Mouse (Mus musculus) regulatory T cell (primary cell): ENCODE measurements around the gene Tyw1.

Experiments used
- in situ Hi-C: fragments of 300-600 bp; cut with MboI, MseI; formaldehyde crosslinking; loops from one replicate; pipeline ENCODE4 v1.15.1; 2025; ENCODE audit warnings: high pct_unique_total_duplicates

The Tyw1 gene

GRCm38 (mm10) chr5:130310827-130311226 lies 55.4 kb downstream of the Tyw1 start:
- in situ Hi-C loops = no loop called here

DNA sequence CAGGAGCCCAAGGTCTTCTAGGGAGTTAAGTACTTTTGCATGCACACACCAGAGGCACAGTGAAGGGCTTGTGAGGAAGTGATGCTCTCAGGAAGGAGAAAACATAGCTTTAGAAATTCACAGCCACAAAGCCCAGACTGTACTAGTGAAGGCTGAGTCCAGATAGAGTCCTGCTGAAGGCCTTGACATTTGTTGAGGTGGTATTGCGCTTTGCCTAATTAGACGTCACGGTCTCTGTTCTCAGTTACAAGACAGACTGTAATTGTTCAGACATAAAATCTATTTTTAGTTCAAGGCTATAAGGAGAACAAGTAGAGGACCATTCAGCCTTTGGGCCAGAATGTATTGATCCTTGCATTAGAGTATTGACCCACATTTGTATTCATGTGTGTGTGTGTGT lies 58.1 kb downstream of the Tyw1 start:
- in situ Hi-C loops = no loop called here

- in situ Hi-C loops = no loop called here
These were observed 59.5 kb downstream of the Tyw1 start for GRCm38 (mm10) chr5:130314926-130315325.

DNA sequence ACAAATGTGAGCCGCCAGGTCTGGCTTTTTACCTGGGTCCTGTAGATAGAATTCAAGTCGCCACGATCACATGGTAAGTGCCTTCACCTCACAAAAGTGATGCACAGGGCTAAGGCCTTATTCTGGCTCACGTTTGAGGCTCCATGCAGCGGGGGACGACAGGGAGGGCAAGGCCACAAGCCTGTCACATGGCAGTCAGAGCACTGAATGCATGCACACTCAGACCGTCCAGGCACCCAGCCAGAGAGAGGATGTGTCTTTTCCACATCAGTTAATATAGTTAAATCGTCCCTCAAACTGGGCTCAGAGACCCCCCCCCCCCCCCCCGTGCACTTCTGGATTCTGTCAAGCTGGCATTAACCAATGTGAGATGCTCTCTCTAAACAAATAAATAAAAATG lies 60.9 kb downstream of the Tyw1 start:
- in situ Hi-C loops = no loop called here

- in situ Hi-C loops = no loop called here
These were observed 64.4 kb downstream of the Tyw1 start for GRCm38 (mm10) chr5:130319783-130320182.

GRCm38 (mm10) chr5:130320485-130320884 lies 65.1 kb downstream of the Tyw1 start:
- in situ Hi-C loops = no loop called here

- in situ Hi-C loops = no loop called here
These were observed 70.1 kb downstream of the Tyw1 start for GRCm38 (mm10) chr5:130325486-130325885.

- in situ Hi-C loops = no loop called here
These were observed 72.3 kb downstream of the Tyw1 start for GRCm38 (mm10) chr5:130327615-130328263.

DNA sequence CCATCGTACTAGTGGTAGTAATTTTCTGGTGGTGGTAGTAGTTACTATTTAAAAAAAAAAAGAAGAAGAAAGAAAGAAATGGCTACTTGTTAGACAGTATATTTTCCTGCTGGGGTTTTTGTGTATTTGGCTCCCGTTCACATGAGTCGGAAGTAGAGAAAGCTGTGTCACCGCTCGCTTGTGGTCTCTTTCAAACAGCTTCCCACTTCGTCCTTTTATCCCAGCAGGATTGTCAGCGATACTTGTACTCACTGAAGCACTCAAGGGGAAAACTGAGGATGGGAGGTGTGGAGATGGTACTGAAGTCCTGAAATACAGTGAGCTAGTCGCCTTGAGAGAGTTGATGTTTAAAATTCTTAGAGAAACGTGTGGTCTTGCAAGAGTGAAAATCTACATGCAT lies 72.9 kb downstream of the Tyw1 start:
- in situ Hi-C loops = no loop called here

- in situ Hi-C loops = no loop called here
These were observed 74.5 kb downstream of the Tyw1 start for GRCm38 (mm10) chr5:130329889-130330288.

DNA sequence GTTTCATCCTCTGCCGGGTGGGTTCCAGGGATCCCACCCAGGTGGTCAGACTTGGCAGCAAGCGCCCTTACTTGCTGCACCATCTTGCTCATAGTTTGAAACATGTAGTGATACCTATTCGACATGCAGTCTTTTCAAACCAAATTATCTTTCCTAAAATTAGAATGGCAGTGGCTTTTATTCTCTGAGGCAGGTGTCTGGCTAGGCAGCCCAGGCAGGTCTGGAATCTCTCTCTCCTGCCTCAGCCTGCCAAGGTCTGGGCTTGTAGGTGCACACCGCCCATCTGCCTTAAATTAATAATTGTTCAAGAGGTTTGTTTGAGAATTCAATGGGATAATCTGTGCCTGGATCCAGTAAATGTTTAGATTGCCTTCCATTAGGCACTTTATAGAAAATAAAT lies 75.4 kb downstream of the Tyw1 start:
- in situ Hi-C loops = no loop called here

- in situ Hi-C loops = no loop called here
These were observed 75.8 kb downstream of the Tyw1 start for GRCm38 (mm10) chr5:130331206-130331605.

GRCm38 (mm10) chr5:130333566-130333965 lies 78.1 kb downstream of the Tyw1 start:
- in situ Hi-C loops = no loop called here

GRCm38 (mm10) chr5:130333971-130334370 lies 78.6 kb downstream of the Tyw1 start:
- in situ Hi-C loops = no loop called here

DNA sequence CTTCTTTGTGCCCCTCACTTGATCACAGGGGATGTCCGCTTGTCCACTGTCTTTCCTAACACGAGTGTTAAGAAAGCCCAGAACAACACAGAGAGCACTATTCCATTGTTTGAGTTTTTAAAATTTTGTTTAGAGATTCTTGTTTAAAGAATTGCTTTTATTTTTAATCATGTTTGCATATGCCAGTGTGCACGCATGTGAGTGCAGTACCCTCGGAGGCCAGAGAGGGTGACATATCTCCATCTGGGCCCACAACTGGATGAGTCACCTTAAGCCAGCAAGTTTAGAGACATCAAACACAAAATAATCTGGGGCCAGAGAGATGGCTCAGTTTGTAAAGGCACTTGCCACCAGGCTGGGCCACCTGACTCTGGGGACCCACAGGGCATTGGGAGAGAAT lies 80.0 kb downstream of the Tyw1 start:
- in situ Hi-C loops = no loop called here

GRCm38 (mm10) chr5:130340656-130341055 lies 85.2 kb downstream of the Tyw1 start:
- in situ Hi-C loops = no loop called here

DNA sequence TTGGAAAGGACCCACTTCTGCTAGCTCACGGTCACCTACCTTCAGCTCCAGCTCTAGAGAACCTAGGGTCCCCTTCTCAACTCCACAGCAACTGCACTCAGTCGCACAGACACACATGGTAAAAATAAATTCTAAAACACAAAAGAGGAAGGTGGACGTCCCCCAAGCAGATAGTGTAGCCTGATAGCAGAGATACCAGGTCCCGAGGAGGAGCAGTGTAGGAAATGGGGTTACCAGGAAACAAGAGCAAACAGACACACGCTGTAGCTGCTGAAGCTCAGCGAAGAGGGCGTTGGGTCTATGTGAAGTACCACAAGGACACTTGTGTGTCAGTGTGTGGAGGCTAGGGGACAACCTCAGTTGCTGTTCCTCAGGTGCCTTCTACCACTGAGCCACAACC lies 89.6 kb downstream of the Tyw1 start:
- in situ Hi-C loops = no loop called here

DNA sequence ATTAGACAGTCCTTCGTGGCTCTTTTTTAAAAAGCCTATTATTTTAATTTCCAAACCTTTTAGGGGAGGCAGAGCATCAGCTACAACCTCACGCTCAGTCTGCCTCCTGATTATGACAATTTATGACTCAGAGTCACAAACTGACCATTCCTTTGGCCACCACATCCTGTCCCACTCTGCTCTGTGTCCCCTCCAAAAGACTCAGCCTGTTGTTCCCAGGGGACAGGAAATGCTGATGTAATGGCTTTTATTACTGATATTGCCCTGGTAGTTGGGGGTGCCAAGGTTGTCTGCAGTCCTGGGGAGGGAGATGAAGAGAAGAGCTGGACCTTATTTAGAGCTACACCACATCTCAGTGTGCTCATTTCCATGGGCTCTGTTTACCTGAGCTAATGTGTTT lies 90.5 kb downstream of the Tyw1 start:
- in situ Hi-C loops = no loop called here

GRCm38 (mm10) chr5:130355223-130355622 lies 99.8 kb downstream of the Tyw1 start:
- in situ Hi-C loops = no loop called here

GRCm38 (mm10) chr5:130363111-130363510 lies 107.7 kb downstream of the Tyw1 start:
- in situ Hi-C loops = no loop called here

GRCm38 (mm10) chr5:130363773-130364172 lies 108.4 kb downstream of the Tyw1 start:
- in situ Hi-C loops = no loop called here

- in situ Hi-C loops = no loop called here
These were observed 112.8 kb downstream of the Tyw1 start for GRCm38 (mm10) chr5:130368236-130368635.

- in situ Hi-C loops = no loop called here
These were observed 113.8 kb downstream of the Tyw1 start, which contains the start of gene Caln1 for GRCm38 (mm10) chr5:130369237-130369636. TSS of gene Caln1 (plus strand) at chr5:130369455.

DNA sequence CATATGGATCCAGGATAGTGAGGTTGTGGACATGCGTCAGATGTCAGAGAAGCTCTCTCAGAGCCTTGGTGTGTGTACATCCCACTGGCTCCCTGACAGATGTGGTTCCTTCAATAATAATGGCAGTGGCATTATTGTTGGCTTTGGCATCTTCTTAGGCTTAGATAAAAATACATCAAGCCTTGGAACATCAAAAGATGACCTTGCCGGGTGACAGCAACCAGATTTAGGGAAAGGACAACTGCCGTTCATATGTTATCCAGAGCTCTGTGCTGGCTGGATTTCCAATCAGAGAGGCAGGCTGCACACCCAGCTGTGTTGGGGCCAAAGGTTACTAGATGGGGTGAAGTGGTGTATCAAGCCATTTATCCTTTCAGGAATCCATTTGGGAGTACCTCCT lies 120.0 kb downstream of the Tyw1 start:
- in situ Hi-C loops = no loop called here
